Mouse (Mus musculus): ENCODE results near the gene Ctla2a. TPM values are rescaled to one million over a fixed set of nuclear protein-coding genes. Genes with fewer than 3 reads are reported as not detected.
"Not testable (repeated sequence)": the region's sequence is repeated elsewhere in the genome, so short reads cannot be mapped to it uniquely, and the experiment has no call there.

Ctla2a gene
- total and polyA plus RNA-seq, 2 experiments from 2014 or later: 12.0 to 110 TPM

GRCm38 (mm10) chr13:60897328-60897727 lies 39.1 kb downstream of the Ctla2a start, which contains the start of gene Ctla2b:
TSS of gene Ctla2b (minus strand) at chr13:60897447.
- no peaks in the 10 kb centered on the region for H3K27me3 ChIP-seq (ENCODE audit: control insufficient read depth, insufficient read depth, low read length)
- 0 out of 2 replicates have a peak, but pooled peaks cover 3% of the 10 kb centered on the region for H3K9me3 ChIP-seq (replicated peaks; ENCODE audit: control insufficient read depth, low read length)
- no peak for TF ChIP-seq CTCF (IDR thresholded peaks at IDR 0.05; ENCODE audit: low read depth)
- peak; percentile 97 for TF ChIP-seq EP300 (IDR thresholded peaks at IDR 0.05; ENCODE audit: low read depth)
- H3K36me3 ChIP-seq (replicated peaks; ENCODE audit: control insufficient read depth, insufficient read depth, low read length): no peaks in the 10 kb centered on the region
- H3K9ac ChIP-seq (replicated peaks; ENCODE audit: low read depth, low read length): no peak within 1 kb of the TSS
- DNase-seq (ENCODE audit: low spot score): peak; percentile 76
- peak; percentile 96 for ATAC-seq (ENCODE audit: insufficient read depth, low read depth)
- no peak within 1 kb of the TSS for H3K4me2 ChIP-seq (ENCODE audit: low read depth, low read length)
- 42% methylated on average over 3 of the region's 3 CpGs for WGBS
- peak within 1 kb of the TSS; percentile 63 for H3K27ac ChIP-seq (ENCODE audit: low read depth)
- H3K4me1 ChIP-seq (ENCODE audit: control insufficient read depth, insufficient read depth): no peaks in the 10 kb centered on the region
- no peak within 1 kb of the TSS for H3K4me3 ChIP-seq (ENCODE audit: low read depth, low read length)

GRCm38 (mm10) chr13:60896794-60897193 lies 39.6 kb downstream of the Ctla2a start, which contains the start of gene Gm49392:
TSS of gene Gm49392 (minus strand) at chr13:60896894.
- H3K27ac ChIP-seq (ENCODE audit: low read depth): peak within 1 kb of the TSS; percentile 63
- H3K36me3 ChIP-seq (replicated peaks; ENCODE audit: control insufficient read depth, insufficient read depth, low read length); H3K4me1 ChIP-seq (ENCODE audit: control insufficient read depth, insufficient read depth); H3K9ac ChIP-seq (replicated peaks; ENCODE audit: low read depth, low read length); DNase-seq (ENCODE audit: low spot score); ATAC-seq (ENCODE audit: insufficient read depth, low read depth); H3K4me3 ChIP-seq (ENCODE audit: low read depth, low read length); H3K4me2 ChIP-seq (ENCODE audit: low read depth, low read length); H3K9me3 ChIP-seq (replicated peaks; ENCODE audit: control insufficient read depth, low read length); H3K27me3 ChIP-seq (ENCODE audit: control insufficient read depth, insufficient read depth, low read length): not testable (repeated sequence)
- WGBS: 82% methylated on average over 8 of the region's 8 CpGs

- H3K9me3 ChIP-seq (replicated peaks; ENCODE audit: control insufficient read depth, low read length): 0 out of 2 replicates have a peak, but pooled peaks cover 3% of the 10 kb centered on the region
- no peak for TF ChIP-seq CTCF (IDR thresholded peaks at IDR 0.05; ENCODE audit: low read depth)
- no peaks in the 10 kb centered on the region for H3K36me3 ChIP-seq (replicated peaks; ENCODE audit: control insufficient read depth, insufficient read depth, low read length)
- no peak overlapping the region for H3K4me3 ChIP-seq (ENCODE audit: low read depth, low read length)
- H3K27ac ChIP-seq (ENCODE audit: low read depth): no peak overlapping the region
- ATAC-seq (ENCODE audit: insufficient read depth, low read depth) (no peak), DNase-seq (ENCODE audit: low spot score) (no peak)
- no peaks in the 10 kb centered on the region for H3K27me3 ChIP-seq (ENCODE audit: control insufficient read depth, insufficient read depth, low read length)
- H3K4me1 ChIP-seq (ENCODE audit: control insufficient read depth, insufficient read depth): no peaks in the 10 kb centered on the region
- H3K9ac ChIP-seq (replicated peaks; ENCODE audit: low read depth, low read length): no peak overlapping the region
- no peak overlapping the region for H3K4me2 ChIP-seq (ENCODE audit: low read depth, low read length)
These were observed 40.8 kb downstream of the Ctla2a start for GRCm38 (mm10) chr13:60895406-60896160.

GRCm38 (mm10) chr13:60892301-60892700 lies 44.1 kb downstream of the Ctla2a start:
- ATAC-seq (ENCODE audit: insufficient read depth, low read depth) (no peak), DNase-seq (ENCODE audit: low spot score) (no peak)
- no peak overlapping the region for H3K9ac ChIP-seq (replicated peaks; ENCODE audit: low read depth, low read length)
- H3K4me3 ChIP-seq (ENCODE audit: low read depth, low read length): no peak overlapping the region
- TF ChIP-seq EP300 (IDR thresholded peaks at IDR 0.05; ENCODE audit: low read depth) (no peak), CTCF (IDR thresholded peaks at IDR 0.05; ENCODE audit: low read depth) (no peak)
- 0 out of 2 replicates have a peak, but pooled peaks cover 3% of the 10 kb centered on the region for H3K9me3 ChIP-seq (replicated peaks; ENCODE audit: control insufficient read depth, low read length)
- no peaks in the 10 kb centered on the region for H3K36me3 ChIP-seq (replicated peaks; ENCODE audit: control insufficient read depth, insufficient read depth, low read length)
- H3K4me1 ChIP-seq (ENCODE audit: control insufficient read depth, insufficient read depth): no peaks in the 10 kb centered on the region
- WGBS: 70% methylated on average over 1 of the region's 1 CpGs
- no peaks in the 10 kb centered on the region for H3K27me3 ChIP-seq (ENCODE audit: control insufficient read depth, insufficient read depth, low read length)
- H3K27ac ChIP-seq (ENCODE audit: low read depth): no peak overlapping the region
- H3K4me2 ChIP-seq (ENCODE audit: low read depth, low read length): no peak overlapping the region

Other genes starting within 250 kb of the Ctla2a start
- gene BC051665, start 150.3 kb downstream of the Ctla2a start, total RNA-seq (2014; rRNA removed; ENCODE audit: low replicate concordance): not detected in 2 replicates
- not detected in 2 replicates for gene BC051665, start 150.3 kb downstream of the Ctla2a start, polyA plus RNA-seq (2015; fragmentation: Nextera tagmentation; extraction: Ambion mirVana)
- not detected in 2 replicates for gene Ctsll3, start 133.8 kb downstream of the Ctla2a start, total RNA-seq (2014; rRNA removed; ENCODE audit: low replicate concordance)
- not detected in 2 replicates for gene Ctsll3, start 133.8 kb downstream of the Ctla2a start, polyA plus RNA-seq (2015; fragmentation: Nextera tagmentation; extraction: Ambion mirVana)
- gene 4930486L24Rik, start 72.2 kb downstream of the Ctla2a start, total RNA-seq (2014; rRNA removed; ENCODE audit: low replicate concordance): 0.08 TPM in 1 of 2 replicates, not detected in the other
- not detected in 2 replicates for gene 4930486L24Rik, start 72.2 kb downstream of the Ctla2a start, polyA plus RNA-seq (2015; fragmentation: Nextera tagmentation; extraction: Ambion mirVana)
- gene Gm49392, start 39.7 kb downstream of the Ctla2a start, total RNA-seq (2014; rRNA removed; ENCODE audit: low replicate concordance): not detected in 2 replicates
- gene Gm49392, start 39.7 kb downstream of the Ctla2a start, polyA plus RNA-seq (2015; fragmentation: Nextera tagmentation; extraction: Ambion mirVana): 0.64 and 0.69 TPM in 2 replicates
- gene Ctla2b, start 39.2 kb downstream of the Ctla2a start, total RNA-seq (2014; rRNA removed; ENCODE audit: low replicate concordance): 1.1 and 3.7 TPM in 2 replicates
- gene Ctla2b, start 39.2 kb downstream of the Ctla2a start, polyA plus RNA-seq (2015; fragmentation: Nextera tagmentation; extraction: Ambion mirVana): 4.5 and 6.6 TPM in 2 replicates
- not detected in 2 replicates for gene Tpbpb, start 31.7 kb downstream of the Ctla2a start, total RNA-seq (2014; rRNA removed; ENCODE audit: low replicate concordance)
- gene Tpbpb, start 31.7 kb downstream of the Ctla2a start, polyA plus RNA-seq (2015; fragmentation: Nextera tagmentation; extraction: Ambion mirVana): not detected in 2 replicates
- gene Gm49393, start 1.0 kb downstream of the Ctla2a start, total RNA-seq (2014; rRNA removed; ENCODE audit: low replicate concordance): not detected in 2 replicates
- gene Gm49393, start 1.0 kb downstream of the Ctla2a start, polyA plus RNA-seq (2015; fragmentation: Nextera tagmentation; extraction: Ambion mirVana): 0.56 TPM in 1 of 2 replicates, not detected in the other
- 1.1 and 9.0 TPM in 2 replicates for gene Gm49391, start 54 bp downstream of the Ctla2a start, total RNA-seq (2014; rRNA removed; ENCODE audit: low replicate concordance)
- 4.1 and 4.6 TPM in 2 replicates for gene Gm49391, start 54 bp downstream of the Ctla2a start, polyA plus RNA-seq (2015; fragmentation: Nextera tagmentation; extraction: Ambion mirVana)
- not detected in 2 replicates for gene Tpbpa, start 5.4 kb upstream of the Ctla2a start, total RNA-seq (2014; rRNA removed; ENCODE audit: low replicate concordance)
- not detected in 2 replicates for gene Tpbpa, start 5.4 kb upstream of the Ctla2a start, polyA plus RNA-seq (2015; fragmentation: Nextera tagmentation; extraction: Ambion mirVana)
- not detected in 2 replicates for gene Ctsj, start 69.3 kb upstream of the Ctla2a start, total RNA-seq (2014; rRNA removed; ENCODE audit: low replicate concordance)
- gene Ctsj, start 69.3 kb upstream of the Ctla2a start, polyA plus RNA-seq (2015; fragmentation: Nextera tagmentation; extraction: Ambion mirVana): not detected in 2 replicates
- gene Ctsq, start 104.0 kb upstream of the Ctla2a start, total RNA-seq (2014; rRNA removed; ENCODE audit: low replicate concordance): not detected in 2 replicates
- gene Ctsq, start 104.0 kb upstream of the Ctla2a start, polyA plus RNA-seq (2015; fragmentation: Nextera tagmentation; extraction: Ambion mirVana): not detected in 2 replicates
- not detected in 2 replicates for gene Ctsr, start 227.6 kb upstream of the Ctla2a start, total RNA-seq (2014; rRNA removed; ENCODE audit: low replicate concordance)
- not detected in 2 replicates for gene Ctsr, start 227.6 kb upstream of the Ctla2a start, polyA plus RNA-seq (2015; fragmentation: Nextera tagmentation; extraction: Ambion mirVana)

Measured in heart, postnatal 0 days (tissue).